Mouse (Mus musculus) small intestine, adult 2 months (tissue): ENCODE data around the gene Tfpi.

Source experiments
- CTCF ChIP-seq: fragments of 200-500 bp; IDR thresholded peaks from 2 replicates; pipeline ENCODE4 v1.5.1; 2012; ENCODE audit warnings: low read depth, mild to moderate bottlenecking, control low read depth, inconsistent platforms, low read length, moderate library complexity, mixed read lengths; ENCODE audit not compliant: insufficient replicate concordance, insufficient read length; ENCODE audit errors: extremely low read depth
- POLR2A ChIP-seq: fragments of 200-500 bp; IDR thresholded peaks from 2 replicates; pipeline ENCODE4 v1.6.1; 2012; ENCODE audit warnings: low read depth, mild to moderate bottlenecking, control low read depth, inconsistent platforms, low read length, moderate library complexity

GRCm38 (mm10) chr2:84455236-84455799 is 21.3 kb downstream of the Tfpi start:
- TF ChIP-seq POLR2A (no peak), CTCF (no peak)
